Mouse (Mus musculus) forelimb bud, embryonic 11.5 days (tissue): ENCODE measurements around the gene Rapgef2.
"Not testable (repeated sequence)": the region's sequence is repeated elsewhere in the genome, so short reads cannot be mapped to it uniquely, and the experiment has no call there.

Source experiments
- DNase-seq: peaks from one replicate; pipeline ENCODE4 v3.0.0-alpha.2; 2012; ENCODE audit warnings: low read depth, low spot score

Gene Rapgef2

DNA sequence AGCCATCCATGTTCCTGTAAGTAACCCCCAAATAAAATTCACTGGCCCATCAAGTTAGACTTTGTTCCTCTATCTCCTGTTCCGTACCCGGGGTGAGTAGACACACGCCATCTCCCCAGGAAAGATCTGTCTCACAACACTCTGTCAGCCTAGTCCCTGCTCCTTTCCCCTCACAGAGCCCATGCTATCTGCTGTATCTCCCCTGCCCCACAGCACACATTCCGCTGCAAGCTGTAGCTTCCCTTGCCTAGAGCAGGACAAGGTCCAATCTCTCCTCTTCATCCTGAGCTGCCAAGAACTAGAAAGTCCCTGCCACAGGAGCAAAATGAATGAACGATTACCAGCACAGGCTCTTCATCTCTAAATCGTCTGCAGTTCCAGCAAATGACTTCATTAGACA is 184.6 kb downstream of the Rapgef2 start:
- no peak for DNase-seq

DNA sequence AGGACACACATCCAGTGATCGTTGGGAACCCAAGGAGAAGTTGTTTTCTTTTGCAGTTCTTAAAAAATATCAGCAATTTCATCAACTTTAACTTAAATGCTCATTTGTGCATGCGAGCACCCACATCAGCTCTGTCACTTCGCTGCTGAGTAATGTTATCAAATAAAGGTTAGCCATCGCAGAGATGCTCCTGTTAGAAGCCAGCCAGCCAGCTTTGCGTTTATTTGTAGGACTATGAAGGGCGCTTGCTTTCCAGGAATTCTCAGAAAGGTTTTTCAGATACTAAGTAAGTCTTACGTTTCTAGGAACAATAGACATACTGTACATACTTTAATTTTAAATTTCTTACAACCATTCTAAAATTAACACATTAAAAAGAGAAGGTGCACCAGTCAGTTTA is 185.5 kb downstream of the Rapgef2 start:
- DNase-seq: no peak

DNA sequence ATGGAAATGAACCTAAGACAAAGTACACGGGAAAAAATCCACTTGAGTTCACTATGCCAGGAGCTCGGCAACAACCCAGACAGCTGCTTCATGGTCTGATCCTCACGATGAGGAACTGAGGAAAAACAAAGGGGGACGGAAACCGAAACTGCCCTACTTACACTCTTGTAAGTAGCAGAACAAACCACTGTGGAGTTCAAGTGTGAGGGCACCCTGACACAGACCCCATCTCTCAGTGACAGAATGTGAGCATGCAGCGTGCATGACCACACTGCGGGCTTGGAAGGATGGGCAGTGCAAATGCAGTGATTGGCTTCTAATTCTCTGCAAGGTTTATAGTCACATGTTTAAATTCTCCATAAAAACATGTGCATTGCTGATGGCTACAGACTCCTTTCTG is 197.2 kb downstream of the Rapgef2 start:
- no peak for DNase-seq

DNA sequence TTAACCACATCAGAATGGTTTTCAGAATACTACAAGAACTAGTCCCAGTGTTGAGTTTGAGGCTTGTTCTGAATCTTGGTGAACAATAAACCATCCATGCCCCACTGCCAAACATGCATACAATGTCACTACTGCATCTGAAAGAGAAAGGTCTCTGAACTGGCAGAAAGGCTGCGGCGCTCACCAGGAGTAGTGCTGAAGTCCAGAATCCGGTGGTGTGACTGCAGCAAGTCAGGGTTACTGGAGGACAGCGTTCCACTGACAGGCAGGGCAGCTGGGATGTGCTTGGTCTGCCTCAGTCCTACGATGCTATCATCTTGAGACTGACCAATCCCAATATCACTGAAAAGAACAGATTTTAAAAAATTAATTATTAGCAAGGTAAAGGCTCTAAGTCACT is 197.9 kb downstream of the Rapgef2 start:
- no peak for DNase-seq

DNA sequence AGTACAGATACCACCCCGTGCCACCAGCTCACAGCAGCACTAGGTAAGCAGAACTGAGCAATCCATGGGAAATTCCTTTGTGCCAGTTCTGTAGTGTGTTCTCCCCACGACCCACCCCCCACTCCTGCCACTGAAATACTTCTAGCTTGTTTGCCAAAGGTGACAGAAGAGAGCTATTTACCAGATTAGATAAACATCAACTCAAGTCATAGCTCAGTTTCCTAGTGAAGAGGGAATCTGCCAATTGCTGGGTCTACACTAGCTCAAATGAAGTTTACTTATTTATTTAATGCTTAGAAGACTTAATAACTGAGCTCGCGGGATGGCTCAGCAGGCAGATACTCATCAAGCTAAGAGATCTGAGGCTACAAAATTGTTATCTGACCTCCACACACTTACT is 200.0 kb downstream of the Rapgef2 start:
- no peak for DNase-seq

DNA sequence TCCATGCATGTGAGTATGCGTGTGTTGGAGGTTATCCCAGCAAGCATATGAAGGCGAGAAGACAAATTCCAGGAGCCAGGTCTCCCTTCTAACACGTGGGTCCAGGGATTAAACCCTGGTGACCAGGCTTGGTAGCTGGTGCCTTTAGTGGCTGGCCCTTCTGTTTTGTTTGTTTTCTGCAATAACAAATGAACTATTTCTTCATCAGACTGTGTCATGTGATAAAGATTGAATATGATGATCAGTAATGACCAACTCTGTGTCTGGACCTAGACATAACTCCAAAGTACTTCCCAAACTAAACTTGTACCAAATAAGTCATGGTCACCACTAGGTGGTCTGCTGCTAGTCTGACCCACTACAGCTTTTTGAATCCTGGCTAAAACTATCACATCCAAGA is 202.4 kb downstream of the Rapgef2 start:
- no peak for DNase-seq

DNA sequence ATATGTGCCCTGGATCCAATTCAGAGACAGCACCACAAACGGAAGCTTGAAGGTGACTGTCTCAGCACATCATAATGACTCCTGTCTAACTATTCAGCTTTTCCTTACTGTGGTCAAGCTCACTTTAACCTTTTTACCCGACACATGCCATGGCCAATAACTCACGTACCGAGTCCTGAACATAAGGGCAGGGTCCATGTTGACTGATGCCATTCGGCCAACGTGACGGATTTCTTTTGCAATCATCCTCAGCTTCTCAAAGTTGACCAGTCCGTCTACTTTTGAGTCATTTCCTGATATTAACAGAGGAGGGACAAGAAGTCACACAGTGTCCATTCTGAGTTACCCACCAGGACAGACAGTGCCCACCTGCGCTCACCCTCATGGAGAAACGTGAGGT is 203.3 kb downstream of the Rapgef2 start:
- DNase-seq: no peak

DNA sequence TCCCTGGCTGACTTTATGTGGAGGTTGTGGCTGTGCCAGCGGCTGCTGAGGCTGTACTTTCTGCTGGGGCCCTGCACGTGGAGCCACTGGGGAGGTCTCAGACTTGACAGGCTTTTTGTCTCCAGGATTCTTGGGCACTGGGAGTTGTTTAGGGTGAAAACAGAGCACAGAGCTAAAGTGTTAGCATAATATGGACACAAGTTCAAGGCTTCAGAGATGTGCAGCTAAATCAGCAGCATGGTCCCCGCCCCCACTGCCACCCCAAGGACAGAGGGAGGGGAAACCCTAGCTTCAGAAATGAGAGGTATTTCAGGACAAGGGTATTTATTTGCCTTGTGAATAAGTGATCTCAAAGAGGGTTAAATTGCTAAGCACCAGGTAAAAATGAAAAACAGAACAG is 207.2 kb downstream of the Rapgef2 start:
- DNase-seq: no peak

DNA sequence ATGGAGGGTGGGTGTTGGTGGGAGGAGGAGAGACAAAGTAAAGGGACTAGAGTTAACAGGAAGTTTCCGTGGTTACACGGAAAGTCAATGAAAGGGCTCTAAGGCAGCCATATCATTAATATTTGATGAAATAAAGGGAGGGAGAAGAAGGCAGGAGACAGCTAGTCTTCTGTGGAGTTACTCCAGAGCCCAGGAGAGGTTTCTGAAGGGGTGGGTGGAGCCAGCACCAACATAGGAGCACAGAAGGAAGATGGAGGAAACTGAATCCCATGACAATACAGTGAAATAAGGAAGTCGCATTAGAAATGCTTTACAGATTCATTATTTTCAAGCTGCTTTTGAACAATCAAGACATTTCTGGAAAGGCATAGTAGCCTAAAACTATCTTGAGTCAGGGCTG is 211.3 kb downstream of the Rapgef2 start:
- DNase-seq: no peak

DNA sequence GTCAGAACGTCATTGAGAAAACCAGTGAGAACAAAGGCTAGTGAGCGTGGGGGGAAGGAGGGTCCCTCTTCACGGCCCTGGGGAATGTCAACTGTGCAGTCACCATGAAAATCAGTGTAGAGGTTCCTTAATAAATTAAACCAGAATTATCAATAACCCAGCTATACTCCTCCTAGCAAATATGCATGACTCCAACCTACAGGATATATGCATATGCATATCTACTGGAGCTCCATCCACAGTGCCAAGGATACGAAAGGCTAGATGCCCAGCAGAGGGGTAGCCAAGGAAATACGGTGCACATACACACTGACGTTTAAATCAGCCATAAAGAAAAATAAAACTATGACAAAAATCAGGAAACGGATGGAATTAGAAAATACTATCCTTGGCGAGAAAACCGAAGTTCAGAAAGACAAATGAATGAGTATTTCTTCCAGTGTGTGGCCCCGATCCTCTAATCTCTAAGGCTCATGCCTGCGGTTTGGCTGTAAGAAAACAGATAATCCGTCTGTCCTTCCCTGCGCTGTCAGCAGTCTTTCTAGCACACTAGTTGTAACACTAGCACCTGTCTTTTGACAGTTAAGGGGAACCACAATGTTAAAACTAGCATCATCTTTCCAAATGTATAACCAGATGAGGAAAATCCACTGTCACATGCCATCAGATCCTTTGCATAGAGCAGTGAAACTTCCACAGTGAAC is 212.6 kb downstream of the Rapgef2 start:
- DNase-seq: no peak

DNA sequence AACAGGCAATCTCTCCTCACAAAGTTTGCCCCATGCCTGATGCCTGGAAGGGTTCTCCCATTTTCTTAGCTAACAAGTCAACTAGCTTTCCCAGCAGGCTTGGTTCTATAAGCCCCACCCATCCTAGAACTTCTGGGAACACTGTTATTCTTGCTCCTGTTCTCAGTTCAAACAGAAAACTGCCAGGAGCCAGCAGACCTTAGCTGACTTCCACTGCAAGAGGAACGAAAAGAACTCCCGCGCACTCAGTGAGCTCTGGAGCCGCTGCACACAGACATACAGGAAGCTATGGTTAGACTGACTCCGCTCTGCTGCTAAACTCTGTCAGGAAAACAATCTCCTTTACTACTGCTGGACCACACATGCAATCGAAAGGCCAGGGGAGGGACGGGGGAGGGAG is 214.8 kb downstream of the Rapgef2 start:
- DNase-seq: no peak

DNA sequence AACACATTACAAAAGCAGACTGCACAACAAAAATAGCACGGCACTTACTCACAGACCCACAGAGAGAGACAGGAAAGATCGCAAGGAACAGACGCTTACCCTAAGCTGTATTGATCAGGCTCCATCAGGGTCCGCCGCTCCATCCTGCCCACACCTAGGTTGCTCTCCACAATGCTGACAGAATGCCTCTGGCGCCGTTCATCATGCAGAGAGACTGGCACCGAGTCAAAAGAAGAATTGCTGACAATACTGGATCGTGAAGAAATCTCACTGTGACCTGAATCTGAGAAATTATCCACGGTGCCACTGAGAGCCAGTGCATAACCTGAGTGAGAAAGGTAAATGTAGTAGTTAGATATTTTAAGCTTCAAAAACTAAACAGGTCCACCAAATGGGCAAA is 216.4 kb downstream of the Rapgef2 start:
- DNase-seq: no peak

DNA sequence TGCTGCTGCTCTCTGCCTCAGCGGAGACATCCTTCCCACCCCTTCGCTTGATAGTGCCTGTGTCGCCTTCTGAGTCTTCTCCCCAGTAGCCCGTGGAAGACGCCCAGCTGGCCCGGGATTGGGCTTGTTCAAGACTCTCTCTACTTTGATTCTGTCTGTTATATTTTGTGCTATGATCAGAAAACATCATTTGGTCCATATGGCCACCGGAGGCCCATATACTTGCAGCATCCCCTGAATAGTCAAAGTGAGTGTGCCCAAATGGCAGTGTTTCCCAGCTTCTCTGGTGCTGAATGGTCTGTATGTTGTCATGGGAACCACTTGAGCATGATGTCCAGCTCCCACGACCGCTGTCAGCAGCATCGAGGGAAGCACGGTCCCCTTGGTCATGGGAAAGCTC is 217.3 kb downstream of the Rapgef2 start:
- no peak for DNase-seq

DNA sequence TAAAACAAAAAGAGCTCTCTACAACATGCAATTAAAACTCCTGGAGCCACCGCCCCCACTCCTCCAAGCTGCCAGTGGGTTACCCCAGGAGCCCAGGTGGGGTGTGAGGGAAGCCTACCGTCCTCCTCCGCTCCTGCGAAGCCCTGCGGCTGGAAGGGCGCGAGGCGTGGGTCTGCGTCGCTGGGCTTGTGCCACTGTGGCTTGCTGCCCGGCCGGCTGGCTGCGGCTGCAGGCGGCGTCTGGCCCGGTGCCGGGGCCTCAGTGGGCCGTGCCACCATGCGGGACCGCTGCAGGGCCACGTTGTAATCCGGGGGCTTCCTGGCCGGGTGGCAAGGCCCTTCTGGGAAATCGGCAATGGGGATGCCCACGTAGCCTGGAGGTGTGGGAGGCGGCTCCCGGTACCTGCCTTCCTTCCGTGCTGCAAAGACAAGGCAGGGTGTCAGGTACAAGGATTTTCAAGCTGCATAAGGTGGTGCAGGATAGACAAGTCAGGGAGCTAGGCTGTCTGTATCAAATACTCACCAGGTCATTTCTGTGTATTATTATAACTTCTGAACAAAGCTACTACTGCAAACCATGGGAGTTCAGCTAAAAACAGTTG is 219.8 kb downstream of the Rapgef2 start:
- no peak for DNase-seq

DNA sequence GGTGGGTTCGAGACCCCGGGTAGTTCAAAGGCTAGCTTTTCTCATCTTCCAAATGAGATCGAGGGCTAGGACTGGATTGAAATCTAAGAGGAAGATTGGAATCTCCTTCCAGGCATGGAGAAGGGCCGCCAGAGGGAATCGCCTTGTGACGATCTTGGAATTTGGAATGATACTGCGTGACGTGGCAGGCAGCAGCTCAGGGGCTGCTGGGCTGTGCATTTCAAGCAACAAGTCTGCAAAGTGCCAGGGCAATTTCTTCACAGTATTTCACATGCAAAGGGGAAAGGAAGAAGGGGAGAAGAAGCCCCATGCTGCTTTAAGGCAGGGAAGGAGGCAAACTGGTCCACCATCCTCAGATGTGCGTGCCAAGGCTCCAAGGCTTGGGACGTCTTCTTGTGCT is 222.2 kb downstream of the Rapgef2 start:
- no peak for DNase-seq

DNA sequence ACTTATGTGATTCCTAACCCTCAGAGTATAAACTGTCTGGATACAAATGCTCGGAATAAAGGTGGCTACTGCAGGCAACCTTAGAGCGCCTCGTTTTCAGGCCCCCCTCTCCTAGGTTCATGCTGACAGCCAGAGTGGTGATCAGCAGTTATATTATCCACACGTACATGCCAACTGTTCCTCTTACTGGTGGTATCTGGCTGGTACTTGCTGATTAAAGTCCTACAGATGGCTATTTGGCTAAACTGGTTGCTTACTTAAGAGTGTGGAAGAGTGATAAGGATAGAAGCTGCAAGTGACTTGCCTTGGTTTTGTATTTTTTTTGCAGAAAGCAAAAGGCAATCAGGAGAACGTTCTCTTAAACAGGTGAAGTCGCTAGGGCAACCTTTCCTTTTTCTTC is 224.9 kb downstream of the Rapgef2 start:
- DNase-seq: no peak

DNA sequence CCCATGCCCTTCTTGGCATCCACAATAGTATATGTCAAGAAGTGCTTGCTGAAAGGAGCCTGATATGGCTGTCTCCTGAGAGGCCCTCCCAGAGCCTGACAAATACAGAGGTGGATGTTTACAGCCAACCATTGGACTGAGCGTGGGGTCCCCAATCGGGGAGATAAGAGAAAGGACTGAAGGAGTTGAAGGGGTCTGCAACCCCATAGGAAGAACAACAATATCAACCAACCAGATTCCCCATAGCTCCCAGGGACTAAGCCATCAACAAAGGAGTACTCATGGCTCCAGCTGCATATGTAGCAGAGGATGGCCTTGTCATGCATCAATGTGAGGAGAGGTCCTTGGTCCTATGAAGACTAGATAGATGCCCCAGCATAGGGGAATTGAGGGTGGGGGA is 227.8 kb downstream of the Rapgef2 start:
- DNase-seq: not testable (repeated sequence)

DNA sequence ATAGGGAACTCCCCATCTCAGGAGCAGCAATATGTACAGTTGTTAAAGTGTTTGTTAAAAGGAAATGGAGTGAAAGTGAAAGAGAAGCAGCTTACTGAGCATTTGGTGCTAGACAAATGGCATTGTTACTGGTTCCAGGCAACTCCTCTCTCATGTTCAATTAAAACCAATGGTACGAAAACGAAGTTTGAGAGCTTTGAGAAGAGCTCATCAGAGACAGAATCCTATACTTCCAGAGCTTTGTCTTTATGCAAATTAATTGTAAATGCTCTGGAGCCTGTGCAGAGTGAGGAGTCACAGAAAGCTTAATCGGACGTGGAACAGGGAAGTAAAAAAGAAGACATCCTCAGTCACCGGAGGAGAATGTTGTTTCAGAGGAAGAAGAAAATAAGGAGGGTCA is 241.1 kb downstream of the Rapgef2 start:
- DNase-seq: no peak

DNA sequence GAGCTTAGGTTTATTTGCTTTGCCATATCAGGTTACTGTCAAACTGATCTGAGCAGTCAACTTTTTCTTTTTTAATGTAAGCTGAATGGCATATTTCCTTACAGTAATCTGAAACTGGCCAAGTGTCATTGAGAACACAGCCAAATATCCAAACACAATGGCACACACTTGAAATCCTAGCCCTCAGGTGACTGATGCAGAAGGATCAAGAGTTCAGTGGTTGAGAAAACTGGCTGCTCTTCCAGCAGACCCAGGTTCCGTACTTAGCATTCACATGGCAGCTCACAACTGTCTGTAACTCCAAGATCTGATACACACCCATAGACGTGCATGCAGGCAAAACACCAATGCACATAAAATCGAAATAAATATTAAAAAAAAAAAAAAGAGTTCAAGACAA is 243.3 kb downstream of the Rapgef2 start:
- no peak for DNase-seq

DNA sequence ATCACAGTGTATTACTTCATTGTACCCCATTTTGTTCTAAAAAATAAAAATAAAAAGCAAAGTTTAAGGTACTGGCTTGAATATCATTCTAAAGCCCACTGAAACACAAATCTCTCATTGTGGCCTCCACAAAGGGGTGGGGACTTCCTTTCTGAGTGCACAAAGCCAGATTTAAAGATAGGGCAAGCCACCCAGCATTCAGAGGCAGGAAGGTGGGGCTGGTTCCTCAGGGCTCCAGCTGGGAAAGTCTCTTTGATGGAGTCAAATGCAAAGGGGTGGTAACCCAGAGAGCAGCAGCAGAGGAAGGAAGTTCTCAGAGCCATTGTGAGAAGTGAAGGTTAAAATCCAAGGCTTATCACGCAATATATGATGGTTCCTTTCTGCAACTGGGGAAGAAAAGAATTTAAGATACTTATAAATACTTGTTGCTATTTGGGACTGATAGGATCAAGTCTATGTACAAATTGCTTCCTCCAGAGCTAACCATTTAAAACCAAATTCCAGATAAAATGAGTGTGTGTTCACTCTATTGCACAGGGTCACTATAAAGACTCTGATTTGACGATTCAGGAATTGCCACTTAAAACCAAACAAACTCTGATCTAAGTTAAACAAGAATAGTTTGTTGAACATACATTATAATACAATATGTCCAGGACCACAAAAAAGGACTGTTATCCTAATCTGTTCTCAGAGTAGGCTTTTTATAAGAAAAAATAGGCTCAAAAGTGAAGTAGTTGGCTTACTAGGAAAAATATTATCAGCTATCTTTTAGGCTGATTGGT is 246.5 kb downstream of the Rapgef2 start:
- no peak for DNase-seq

DNA sequence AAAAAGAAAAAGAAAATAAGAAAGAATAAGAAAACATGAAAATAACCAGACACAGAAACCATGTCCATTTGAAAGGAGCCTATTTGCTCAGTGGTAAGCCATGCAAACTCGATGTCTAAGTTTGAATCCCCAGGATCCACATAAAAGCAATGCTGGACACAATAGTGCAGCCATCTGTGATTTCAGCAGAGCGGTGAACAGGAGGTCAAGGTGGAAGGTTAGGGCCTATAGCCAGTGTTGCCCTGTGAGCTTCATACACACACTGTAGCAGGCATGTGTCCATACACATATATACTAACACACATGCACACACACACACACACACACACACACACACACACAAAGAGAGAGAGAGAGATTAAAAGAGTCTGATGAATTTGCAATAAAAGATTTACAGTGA is 247.3 kb downstream of the Rapgef2 start:
- DNase-seq: no peak

DNA sequence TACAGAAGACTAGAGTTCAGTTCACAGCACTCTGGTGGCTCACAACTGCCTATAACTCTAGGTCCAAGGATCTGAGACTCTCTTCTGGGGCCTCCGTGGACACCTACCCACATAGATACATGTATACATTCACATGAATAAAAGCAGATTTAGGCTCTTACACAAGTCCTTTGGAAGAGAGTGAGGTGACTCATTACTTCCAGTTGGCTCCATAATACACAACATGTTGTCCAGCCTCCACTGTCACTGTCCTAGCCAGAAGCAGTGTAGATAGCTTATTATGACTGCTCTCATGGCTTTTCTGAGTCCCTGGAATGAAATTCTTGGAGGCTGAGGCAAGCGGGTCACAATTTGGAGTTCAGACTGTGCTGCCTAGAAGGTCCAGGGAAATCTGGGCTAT is 251.9 kb downstream of the Rapgef2 start:
- DNase-seq: no peak

DNA sequence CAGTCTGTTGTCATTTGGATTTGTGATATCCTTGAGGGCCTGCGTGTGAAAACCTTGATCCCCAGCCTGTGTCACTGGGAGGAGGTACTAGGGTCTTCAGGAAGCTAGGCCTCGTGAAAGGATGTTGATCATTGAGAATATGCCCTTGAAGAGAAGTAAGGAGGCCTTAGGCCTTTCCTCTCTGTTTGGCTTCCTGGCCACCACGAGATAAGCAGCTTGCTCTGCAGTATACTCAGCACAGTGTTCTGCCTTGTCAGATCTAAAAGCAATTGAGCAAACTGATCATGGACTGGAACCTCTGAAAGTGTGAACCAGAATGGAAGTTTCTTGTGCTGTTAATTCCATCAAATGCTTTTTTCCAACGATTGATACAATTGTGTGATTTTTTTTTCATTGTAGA is 255.5 kb downstream of the Rapgef2 start:
- DNase-seq: no peak
